Mouse (Mus musculus) retina, adult 2 months (tissue): Measurements from ENCODE around the gene Espl1.
"Not testable (repeated sequence)": the region's sequence is repeated elsewhere in the genome, so short reads cannot be mapped to it uniquely, and the experiment has no call there.

Source experiments
- DNase-seq: peaks from one replicate; pipeline ENCODE4 v3.0.0-alpha.2; 2012; ENCODE audit warnings: low read depth, low spot score

Gene Espl1

DNA sequence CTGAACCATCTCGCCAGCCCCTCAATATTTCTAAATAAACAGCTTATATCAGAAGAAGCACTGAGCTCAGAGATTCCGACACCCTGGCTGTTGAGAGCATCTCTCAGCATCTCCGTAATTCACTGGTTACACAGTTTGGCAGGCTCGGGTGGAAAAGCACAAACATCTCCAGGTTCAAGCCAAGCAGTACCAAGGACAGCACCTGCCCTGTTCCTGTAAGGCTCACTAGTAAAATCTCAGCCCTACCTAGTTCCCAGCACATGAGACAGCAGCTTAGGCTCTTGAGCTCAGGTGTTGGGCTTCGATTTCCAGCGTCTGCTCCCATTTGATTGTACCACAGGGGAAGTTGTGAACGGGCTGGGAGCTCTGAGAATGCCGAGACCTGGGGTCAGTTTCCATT is 39.2 kb downstream of the Espl1 start:
- no peak for DNase-seq

GRCm38 (mm10) chr15:102335925-102336324 is 39.9 kb downstream of the Espl1 start:
- DNase-seq: not testable (repeated sequence)

DNA sequence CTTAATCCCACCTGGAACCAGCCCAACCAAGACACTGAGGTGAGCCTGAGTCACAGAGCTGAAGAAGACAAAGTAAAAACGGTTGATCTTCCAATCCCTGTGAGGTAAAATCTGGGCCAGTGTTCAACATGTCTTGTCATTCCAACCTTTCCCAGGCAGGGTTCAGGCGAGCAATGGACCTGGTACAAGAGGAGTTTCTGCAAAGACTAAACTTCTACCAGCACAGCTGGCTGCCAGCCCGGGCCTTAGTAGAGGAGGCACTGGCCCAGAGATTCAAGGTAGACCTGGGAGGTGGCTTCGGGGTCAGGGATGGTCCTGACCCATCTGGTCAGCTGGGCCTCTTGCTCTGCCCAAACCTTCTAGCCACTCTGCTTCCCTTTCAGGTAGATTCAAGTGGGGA is 40.9 kb downstream of the Espl1 start:
- DNase-seq: no peak

- no peak for DNase-seq
These were observed 43.5 kb downstream of the Espl1 start for GRCm38 (mm10) chr15:102339612-102340011.

DNA sequence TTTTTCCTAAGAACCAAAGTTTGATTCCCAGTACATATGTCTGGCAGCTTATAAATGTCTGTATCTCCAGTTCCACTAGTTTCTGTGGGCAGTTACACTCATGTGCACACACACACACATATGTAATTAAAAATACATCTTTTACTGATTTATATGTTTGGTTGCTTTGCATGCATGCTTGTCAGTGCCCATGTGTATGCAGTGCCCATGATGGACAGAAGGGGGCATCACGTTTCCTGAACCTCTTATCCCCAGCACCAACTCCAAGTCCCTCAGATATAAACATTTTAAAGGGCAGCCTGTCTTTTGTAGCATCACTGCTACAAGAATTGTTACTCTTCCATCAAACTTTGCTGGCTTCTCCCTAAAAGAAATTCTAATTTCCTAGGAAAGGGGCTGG is 45.5 kb downstream of the Espl1 start:
- no peak for DNase-seq

DNA sequence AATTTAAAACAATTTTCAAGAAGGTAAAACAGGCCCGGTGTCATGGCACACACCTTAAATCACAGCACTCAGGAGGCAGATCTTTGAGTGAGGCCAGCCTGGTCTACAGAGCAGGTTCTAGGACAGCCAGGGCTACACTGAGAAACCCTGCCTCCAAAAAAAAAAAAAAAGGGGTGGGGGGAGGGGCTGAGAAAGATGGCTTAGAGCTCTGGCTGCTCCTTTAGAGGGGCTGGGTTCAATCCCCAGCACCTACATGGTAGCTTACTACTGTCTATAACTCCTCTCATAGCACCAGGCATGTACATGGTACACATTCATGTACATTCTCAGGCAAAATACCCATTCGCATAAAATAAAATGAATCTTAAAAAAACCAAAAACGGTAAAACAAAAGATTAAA is 48.4 kb downstream of the Espl1 start:
- no peak for DNase-seq

DNA sequence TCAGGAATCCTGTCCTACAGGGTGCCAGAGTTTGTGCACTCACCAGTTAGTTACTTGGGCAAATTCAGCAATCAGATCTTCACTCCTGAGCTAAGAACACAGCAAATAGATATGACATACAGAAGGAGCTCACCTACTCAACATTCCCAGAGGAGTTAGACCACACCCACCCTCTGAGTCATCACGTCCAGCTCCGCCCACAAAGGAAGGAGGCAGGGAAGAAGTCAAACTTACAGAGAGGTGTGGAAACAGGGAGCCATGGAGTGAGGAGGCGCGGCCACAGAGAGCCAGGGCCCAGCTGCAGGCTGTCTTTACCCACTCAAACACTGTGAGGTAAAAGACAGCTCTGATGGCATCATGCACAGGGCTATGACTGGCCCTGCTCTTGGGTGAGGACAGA is 50.4 kb downstream of the Espl1 start:
- DNase-seq: no peak

GRCm38 (mm10) chr15:102350138-102350941 is 54.3 kb downstream of the Espl1 start, which contains the start of gene Aaas:
Aaas (minus strand) TSS chr15:102350771.
- peak; percentile 88 for DNase-seq

DNA sequence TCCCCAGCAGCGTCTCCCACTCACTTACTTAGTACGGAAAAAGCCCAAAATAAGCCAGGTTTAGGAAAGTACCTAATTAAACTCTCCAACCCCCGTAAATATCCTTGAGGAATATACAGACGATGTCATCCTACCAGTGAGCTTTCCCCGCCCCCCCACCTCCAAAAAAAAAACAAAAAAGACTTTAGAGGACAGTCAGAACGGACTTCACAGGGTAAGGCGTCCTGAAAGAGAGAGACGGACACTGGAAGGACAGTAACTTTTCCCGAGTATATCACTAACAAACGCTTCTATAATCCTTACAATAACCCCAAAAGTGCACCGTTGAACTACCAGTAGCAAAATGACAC is 54.9 kb downstream of the Espl1 start:
- no peak for DNase-seq

DNA sequence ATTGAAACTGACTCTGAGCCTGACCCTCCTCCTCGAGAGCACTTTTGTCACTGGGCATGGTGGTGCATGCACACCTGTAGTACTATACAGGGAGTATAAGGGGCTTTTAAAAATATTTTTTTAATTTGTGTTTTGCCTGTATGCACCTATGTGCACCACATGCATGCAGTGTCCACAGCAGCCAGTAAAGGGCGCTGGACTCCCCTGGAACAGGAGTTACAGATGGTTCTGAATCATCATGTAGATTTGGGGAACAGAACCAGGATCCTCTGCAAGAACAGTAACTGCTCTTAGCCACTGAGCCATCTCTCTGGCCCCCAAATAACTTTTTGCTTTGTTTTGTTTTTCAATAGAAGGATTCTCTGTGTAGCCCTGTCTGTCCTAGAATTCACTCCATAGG is 56.1 kb downstream of the Espl1 start:
- DNase-seq: no peak

DNA sequence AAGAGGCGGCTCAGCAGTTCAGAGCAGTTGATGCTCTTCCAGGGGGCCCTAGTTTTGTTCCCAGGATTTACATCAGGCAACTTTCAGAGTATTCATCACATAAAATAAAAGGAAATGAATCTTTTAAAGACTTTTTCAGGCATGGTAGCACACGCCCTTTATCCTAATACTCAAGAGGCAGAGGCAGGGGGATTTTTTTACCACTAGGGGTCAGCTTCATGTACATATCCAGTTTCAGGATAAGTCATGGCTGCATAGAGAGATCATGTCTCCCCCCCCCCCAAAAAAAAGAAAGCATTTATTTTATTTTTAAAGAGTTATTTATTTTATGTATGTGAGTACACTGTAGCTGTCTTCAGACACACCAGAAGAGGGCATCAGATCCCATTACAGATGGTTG is 57.9 kb downstream of the Espl1 start:
- no peak for DNase-seq

DNA sequence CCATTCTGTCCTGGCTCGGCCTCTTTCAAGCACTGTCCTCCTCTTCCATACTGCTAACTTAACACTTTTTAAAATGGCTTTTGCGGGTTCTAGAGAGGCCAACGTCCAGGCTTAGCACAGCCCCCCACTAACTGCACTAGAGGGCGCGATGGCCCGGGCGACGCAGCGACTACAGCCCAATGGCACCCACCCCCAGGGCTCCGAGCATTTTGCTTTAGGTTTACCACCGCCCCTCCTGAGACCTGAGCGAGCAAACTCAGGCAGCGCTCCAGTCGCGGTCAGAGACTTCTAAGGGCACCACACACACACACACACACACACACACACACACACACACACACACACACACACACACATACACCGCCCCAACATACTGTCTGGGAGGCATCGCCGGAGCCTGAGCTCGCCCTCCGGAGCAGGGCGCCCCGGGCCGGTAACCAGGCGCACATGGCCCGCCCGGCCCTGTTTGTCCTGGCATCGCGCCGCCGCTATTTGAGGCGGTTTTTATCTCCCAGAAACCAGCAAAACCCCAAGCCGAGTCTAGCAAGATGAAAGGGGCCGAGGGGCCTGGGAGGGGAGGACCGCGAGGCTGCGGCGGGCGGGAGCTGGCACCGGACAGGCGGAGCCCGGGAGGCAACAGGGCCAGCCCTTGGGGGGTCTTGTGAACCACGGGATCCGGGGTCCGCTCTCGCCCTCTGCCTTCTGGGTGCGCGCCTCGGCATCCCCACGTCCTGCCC is 59.2 kb downstream of the Espl1 start:
- no peak for DNase-seq

DNA sequence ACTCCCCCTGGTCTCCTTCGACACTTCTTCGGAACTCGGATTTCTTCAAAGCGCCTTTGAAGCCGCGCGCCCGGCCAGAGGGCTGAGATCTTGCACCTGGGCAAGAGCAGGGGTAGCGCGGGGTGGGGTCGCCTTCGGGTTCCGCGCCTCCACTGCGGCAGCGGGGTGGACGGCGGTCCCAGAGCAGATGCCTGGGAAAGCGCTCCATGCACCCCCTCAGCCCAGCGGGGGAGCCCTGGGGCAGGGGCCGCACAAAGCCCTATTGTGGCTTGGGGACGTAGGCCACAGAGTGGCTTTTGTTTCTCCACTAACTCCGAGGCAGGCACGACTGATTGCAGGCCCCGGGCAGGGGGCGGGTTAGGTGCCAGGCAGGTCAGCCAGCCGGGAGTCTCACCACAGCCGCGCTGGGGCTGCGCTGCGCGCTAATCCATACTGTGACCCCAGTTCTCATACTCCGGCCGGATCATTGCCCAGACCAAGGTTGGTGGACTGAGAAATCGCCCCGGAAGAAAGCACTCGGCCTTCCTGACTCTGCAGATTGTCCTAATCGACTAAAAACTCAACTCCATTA is 59.9 kb downstream of the Espl1 start:
- no peak for DNase-seq

DNA sequence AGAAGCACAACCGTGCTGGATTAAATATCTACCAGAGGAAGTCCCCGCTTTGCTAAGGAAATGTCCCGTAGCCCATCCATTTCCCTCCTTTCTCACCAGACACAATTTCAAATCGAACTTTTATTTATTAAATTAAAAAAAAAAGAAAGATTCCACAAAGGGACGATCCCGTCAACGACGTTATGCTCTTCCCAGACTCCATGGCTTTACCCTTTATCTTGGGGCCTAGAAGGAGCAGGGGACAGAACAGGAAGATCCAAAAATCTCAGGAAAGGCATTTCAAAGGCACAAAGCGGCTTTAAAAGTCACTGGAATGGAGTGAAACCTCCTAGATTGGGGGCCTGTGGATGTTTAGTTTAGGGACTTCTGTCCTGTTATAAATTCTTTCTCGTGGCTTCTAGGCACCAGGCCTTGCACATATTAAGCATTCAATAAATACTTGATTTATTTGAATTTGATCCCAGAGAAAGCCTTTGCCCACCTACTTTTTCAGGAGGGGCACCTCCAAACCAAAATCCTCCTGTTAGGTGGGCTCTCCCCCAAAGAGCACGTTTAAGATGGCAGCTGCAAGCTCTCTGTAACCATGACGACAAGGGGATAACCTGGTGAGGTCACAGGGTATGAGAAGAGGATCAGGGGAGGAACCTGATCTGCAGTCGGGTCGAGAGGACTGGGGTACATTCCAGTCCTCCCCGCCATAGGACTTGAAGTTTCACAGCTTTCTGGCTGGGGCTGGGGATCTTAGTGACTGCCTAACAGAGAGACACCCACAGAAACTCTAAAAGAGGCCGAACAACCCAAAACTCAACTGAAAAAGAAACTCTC is 60.6 kb downstream of the Espl1 start:
- DNase-seq: no peak

GRCm38 (mm10) chr15:102358126-102358525 is 62.1 kb downstream of the Espl1 start:
- no peak for DNase-seq

DNA sequence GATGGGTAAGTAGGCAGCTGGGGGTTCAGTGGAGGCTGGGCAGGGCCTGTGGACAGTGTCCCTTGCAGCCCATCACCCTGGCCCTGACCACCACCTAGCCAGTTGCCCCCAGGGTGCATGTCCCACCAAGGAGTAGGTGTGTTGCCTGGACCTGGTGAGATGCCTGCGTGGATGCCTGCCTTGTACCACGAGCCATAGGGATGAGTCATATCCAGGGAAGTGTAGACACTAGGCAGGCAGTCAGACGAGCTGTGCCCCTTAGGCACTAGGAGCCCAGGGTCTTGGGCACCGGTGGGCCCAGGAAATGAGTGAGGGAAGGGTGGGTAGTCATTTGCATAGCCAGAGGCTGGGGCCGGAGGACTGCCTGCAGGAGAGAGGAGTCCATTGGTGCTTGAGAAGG is 62.8 kb downstream of the Espl1 start:
- DNase-seq: no peak

DNA sequence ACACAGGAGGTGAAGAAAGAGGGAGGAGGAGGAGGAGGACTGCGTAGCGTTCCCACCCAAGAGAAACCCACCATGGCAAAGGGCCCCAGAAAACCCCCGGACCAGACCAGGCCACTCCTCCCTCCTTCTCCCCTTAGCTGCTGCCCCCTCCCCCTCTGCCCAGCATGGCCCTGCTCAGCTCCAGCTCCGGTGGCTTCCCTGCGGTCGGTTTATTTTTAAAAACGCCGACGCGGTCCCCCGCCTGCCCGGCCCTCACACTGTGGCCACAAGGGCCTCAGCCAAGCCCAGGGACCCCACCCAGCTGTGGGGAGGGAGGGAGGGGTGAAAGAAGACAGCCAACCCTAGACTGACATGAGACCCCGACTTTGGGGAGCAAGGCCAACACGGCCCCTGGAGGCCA is 66.6 kb downstream of the Espl1 start:
- no peak for DNase-seq

GRCm38 (mm10) chr15:102364678-102365077 is 68.6 kb downstream of the Espl1 start:
- DNase-seq: no peak

- no peak for DNase-seq
These were observed 70.2 kb downstream of the Espl1 start for GRCm38 (mm10) chr15:102366238-102366637.

- no peak for DNase-seq
These were observed 70.8 kb downstream of the Espl1 start, which contains the start of gene Sp7 for GRCm38 (mm10) chr15:102366733-102367344. Sp7 (minus strand) TSS chr15:102367182.

- no peak for DNase-seq
These were observed 73.9 kb downstream of the Espl1 start for GRCm38 (mm10) chr15:102369972-102370371.
